Mouse (Mus musculus) fat pad, adult 2 months (tissue): ENCODE measurements around the gene Vmn1r217.
"Not testable (repeated sequence)": the region's sequence is repeated elsewhere in the genome, so short reads cannot be mapped to it uniquely, and the experiment has no call there.

Experiments used
- DNase-seq: peaks from one replicate; pipeline ENCODE4 v3.0.0-alpha.2; 2011; ENCODE audit warnings: low read depth, low spot score; ENCODE audit errors: extremely low read depth

Vmn1r217 gene

GRCm38 (mm10) chr13:23118126-23118525 lies at the start of gene Vmn1r217:
Vmn1r217 (minus strand) TSS chr13:23118226.
- DNase-seq, result not testable (repeated sequence)

GRCm38 (mm10) chr13:23166471-23166870 lies 48.4 kb upstream of the Vmn1r217 start:
- DNase-seq, result not testable (repeated sequence)

GRCm38 (mm10) chr13:23159012-23159411 lies 41.0 kb upstream of the Vmn1r217 start, which contains the start of gene Vmn1r219:
Vmn1r219 (plus strand) TSS chr13:23159312.
- no peak for DNase-seq

GRCm38 (mm10) chr13:23157848-23158247 lies 39.8 kb upstream of the Vmn1r217 start:
- DNase-seq, result no peak

GRCm38 (mm10) chr13:23138880-23139279 lies 20.9 kb upstream of the Vmn1r217 start:
- DNase-seq, result no peak

- no peak for DNase-seq
Measured at GRCm38 (mm10) chr13:23133501-23133900, 15.5 kb upstream of the Vmn1r217 start.

GRCm38 (mm10) chr13:23133099-23133498 lies 15.1 kb upstream of the Vmn1r217 start, which contains the start of gene Vmn1r218:
Vmn1r218 (plus strand) TSS chr13:23133155.
- DNase-seq, result no peak

- no peak for DNase-seq
Measured at GRCm38 (mm10) chr13:23120611-23121010, 2.6 kb upstream of the Vmn1r217 start.

- DNase-seq, result no peak
Measured at GRCm38 (mm10) chr13:23094386-23094785, 23.6 kb downstream of the Vmn1r217 start.

GRCm38 (mm10) chr13:23069312-23069711 lies 48.7 kb downstream of the Vmn1r217 start:
- DNase-seq, result no peak

- DNase-seq, result no peak
Measured at GRCm38 (mm10) chr13:23067725-23068124, 50.3 kb downstream of the Vmn1r217 start, which contains the start of gene Vmn1r215. Vmn1r215 (plus strand) TSS chr13:23068025.

GRCm38 (mm10) chr13:23057778-23058177 lies 60.2 kb downstream of the Vmn1r217 start:
- DNase-seq, result no peak
